Mouse (Mus musculus) forebrain, embryonic 14.5 days (tissue): ENCODE results near the gene Rbms2. TPM values are rescaled to one million over a fixed set of nuclear protein-coding genes. Genes with fewer than 3 reads are reported as not detected.

ENCODE experiments used
- ATAC-seq: fragments of 200-750 bp; cut with Nextera tagmentation; 2 replicates; pipeline ENCODE4 v1.8.0; 2017; ENCODE audit warnings: mild to moderate bottlenecking, moderate library complexity
- DNase-seq: peaks from one replicate; pipeline ENCODE4 v3.0.0-alpha.2; 2015; ENCODE audit warnings: low spot score
- H3K27ac ChIP-seq: fragments of 300-500 bp; sonication (generic); 2 replicates; pipeline ENCODE4 v1.5.1; 2014; ENCODE audit warnings: low read depth, mild to moderate bottlenecking, control low read depth, low read length, moderate library complexity
- H3K27me3 ChIP-seq: fragments of 300-500 bp; sonication (generic); replicated peaks from 2 replicates; pipeline ENCODE4 v1.6.1; 2014; ENCODE audit warnings: low read length, control low read depth, mixed read lengths; ENCODE audit not compliant: control insufficient read depth, insufficient read depth
- H3K36me3 ChIP-seq: fragments of 300-500 bp; sonication (generic); 2 replicates; pipeline ENCODE4 v1.6.1; 2014; ENCODE audit warnings: low read length, control low read depth; ENCODE audit not compliant: control insufficient read depth, insufficient read depth
- H3K4me1 ChIP-seq: fragments of 300-500 bp; sonication (generic); 2 replicates; pipeline ENCODE4 v1.6.1; 2014; ENCODE audit warnings: antibody characterized with exemption, low read length, control low read depth; ENCODE audit not compliant: control insufficient read depth, insufficient read depth
- H3K4me2 ChIP-seq: fragments of 300-500 bp; sonication (generic); 2 replicates; pipeline ENCODE4 v1.6.1; 2014; ENCODE audit warnings: mild to moderate bottlenecking, control low read depth, low read length
- H3K4me3 ChIP-seq: fragments of 300-500 bp; sonication (generic); 2 replicates; pipeline ENCODE4 v1.5.1; 2014; ENCODE audit warnings: low read depth, low read length, control low read depth
- H3K9ac ChIP-seq: fragments of 300-500 bp; sonication (generic); 2 replicates; pipeline ENCODE4 v1.6.1; 2014; ENCODE audit warnings: mild to moderate bottlenecking, low read length, control low read depth, moderate library complexity
- H3K9me3 ChIP-seq: fragments of 300-500 bp; sonication (generic); replicated peaks from 2 replicates; pipeline ENCODE4 v1.6.1; 2016; ENCODE audit warnings: low read length, control low read depth, mixed read lengths; ENCODE audit not compliant: control insufficient read depth
- WGBS: fragments of 180-500 bp; shearing (Covaris S2); extraction: QIAGEN DNeasy Blood & Tissue Kit; methylation state at CpG from one replicate; pipeline ENCODE4 v1.1.7; 2014; 5-methylcytosine and 5-hydroxymethylcytosine counted together
- polyA plus RNA-seq: library from polyadenylated mRNA; unstranded; fragments of >200 nt; fragmentation: Nextera tagmentation; extraction: Ambion mirVana; gene quantifications from 2 replicates; pipeline ENCODE4 v1.2.1, GENCODE M21; 2014

Rbms2 gene
- polyA plus RNA-seq, 1 experiment from 2014 or later, result 9.6 TPM

GRCm38 (mm10) chr10:128133650-128134332 is 46.3 kb downstream of the Rbms2 start:
- Histone ChIP-seq H3K4me1 (no peaks in the 10 kb centered on the region), H3K36me3 (peaks cover 24% of the 10 kb centered on the region; the same call in 1 of the 2 replicates), H3K4me3 (no peak overlapping the region), H3K9ac (no peak overlapping the region), H3K9me3 (no peaks in the 10 kb centered on the region), H3K27ac (peak overlapping the region; percentile 9; the same call in 1 of the 2 replicates), H3K4me2 (no peak overlapping the region), H3K27me3 (no peaks in the 10 kb centered on the region)
- ATAC-seq, result no peak
- WGBS, result 47% methylated on average over 13 of the region's 13 CpGs
- DNase-seq, result peak; percentile 5

- DNase-seq (no peak), ATAC-seq (no peak)
- Histone ChIP-seq H3K27me3 (no peaks in the 10 kb centered on the region), H3K36me3 (peaks cover 39% of the 10 kb centered on the region), H3K27ac (no peak overlapping the region), H3K9ac (no peak overlapping the region), H3K9me3 (no peaks in the 10 kb centered on the region), H3K4me3 (no peak overlapping the region), H3K4me1 (no peaks in the 10 kb centered on the region), H3K4me2 (no peak overlapping the region)
Measured at GRCm38 (mm10) chr10:128131812-128132211, 48.3 kb downstream of the Rbms2 start.

- Histone ChIP-seq H3K27ac (no peak overlapping the region), H3K4me2 (no peak overlapping the region)
- 85% methylated on average over 3 of the region's 3 CpGs for WGBS
Measured at GRCm38 (mm10) chr10:128131297-128131696, 48.8 kb downstream of the Rbms2 start.

DNA sequence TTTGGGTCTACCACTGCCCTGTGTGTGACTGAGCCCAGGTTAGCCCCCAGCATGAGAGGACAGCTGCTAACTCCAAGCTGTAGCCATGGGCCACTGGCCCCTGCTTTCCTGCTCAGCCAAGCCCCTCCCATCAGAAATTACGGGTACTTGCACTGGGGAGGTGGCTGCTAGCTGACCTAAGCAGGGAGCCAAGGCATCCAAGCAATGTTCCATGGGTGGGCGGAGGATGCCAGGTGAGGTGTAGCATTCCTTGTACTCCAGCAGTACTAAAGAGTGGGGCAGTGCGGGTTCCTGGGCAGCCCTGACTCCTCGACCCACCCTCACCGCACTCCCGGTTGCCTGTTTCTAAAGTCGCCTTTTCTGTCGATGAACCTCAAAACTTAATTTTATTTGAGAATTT is 52.0 kb downstream of the Rbms2 start:
- H3K9me3 ChIP-seq, result no peaks in the 10 kb centered on the region
- H3K36me3 ChIP-seq, result peaks cover 76% of the 10 kb centered on the region
- H3K9ac ChIP-seq, result no peak overlapping the region
- no peak overlapping the region for H3K4me2 ChIP-seq
- no peak overlapping the region for H3K4me3 ChIP-seq
- DNase-seq (no peak), ATAC-seq (no peak)
- H3K27ac ChIP-seq, result no peak overlapping the region
- H3K27me3 ChIP-seq, result no peaks in the 10 kb centered on the region
- H3K4me1 ChIP-seq, result no peaks in the 10 kb centered on the region
- WGBS, result 88% methylated on average over 8 of the region's 8 CpGs

More at GRCm38 (mm10) chr10:128131297-128131696, 48.8 kb downstream of the Rbms2 start:
- Histone ChIP-seq H3K27me3 (no peaks in the 10 kb centered on the region), H3K9me3 (no peaks in the 10 kb centered on the region), H3K4me3 (no peak overlapping the region), H3K36me3 (peaks cover 44% of the 10 kb centered on the region), H3K4me1 (no peaks in the 10 kb centered on the region), H3K9ac (no peak overlapping the region)
- ATAC-seq (no peak), DNase-seq (no peak)

DNA sequence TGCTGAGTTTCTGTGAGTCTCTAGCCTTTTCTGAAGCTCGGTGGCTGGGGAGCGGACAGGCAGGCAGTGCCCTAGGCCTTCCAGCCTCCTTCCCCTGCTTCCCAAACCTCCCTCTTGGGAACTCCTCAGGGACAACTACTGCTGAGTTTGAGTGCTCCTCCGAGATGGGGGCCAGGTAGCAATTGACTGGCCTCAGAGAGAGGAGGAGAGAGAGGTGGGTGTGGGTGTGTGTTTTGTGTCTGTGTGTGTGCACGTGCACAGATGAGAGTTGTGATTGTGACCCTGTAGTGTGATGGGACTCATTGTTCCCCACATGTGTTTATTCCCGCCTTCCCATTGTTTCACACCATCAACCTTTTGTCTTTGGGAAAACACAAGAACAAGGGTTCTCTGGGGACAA is 52.6 kb downstream of the Rbms2 start:
- no peak overlapping the region for H3K4me2 ChIP-seq
- peaks cover 80% of the 10 kb centered on the region for H3K36me3 ChIP-seq
- no peaks in the 10 kb centered on the region for H3K27me3 ChIP-seq
- H3K4me3 ChIP-seq, result no peak overlapping the region
- WGBS, result 70% methylated on average over 5 of the region's 5 CpGs
- no peak overlapping the region for H3K27ac ChIP-seq
- ATAC-seq, result no peak
- H3K4me1 ChIP-seq, result no peaks in the 10 kb centered on the region
- no peaks in the 10 kb centered on the region for H3K9me3 ChIP-seq
- no peak overlapping the region for H3K9ac ChIP-seq
- DNase-seq, result no peak

- H3K9me3 ChIP-seq, result no peaks in the 10 kb centered on the region
- H3K27me3 ChIP-seq, result no peaks in the 10 kb centered on the region
- no peak overlapping the region for H3K9ac ChIP-seq
- no peak overlapping the region for H3K4me2 ChIP-seq
- DNase-seq, result no peak
- 94% methylated on average over 14 of the region's 14 CpGs for WGBS
- H3K4me1 ChIP-seq, result no peaks in the 10 kb centered on the region
- H3K27ac ChIP-seq, result no peak overlapping the region
- peaks cover 91% of the 10 kb centered on the region for H3K36me3 ChIP-seq
- no peak overlapping the region for H3K4me3 ChIP-seq
- ATAC-seq, result no peak
Measured at GRCm38 (mm10) chr10:128125951-128126350, 54.1 kb downstream of the Rbms2 start.

GRCm38 (mm10) chr10:128124831-128125230 is 55.3 kb downstream of the Rbms2 start:
- ATAC-seq (no peak), DNase-seq (no peak)
- Histone ChIP-seq H3K27ac (no peak overlapping the region), H3K4me1 (no peaks in the 10 kb centered on the region), H3K4me2 (no peak overlapping the region), H3K9me3 (no peaks in the 10 kb centered on the region), H3K4me3 (no peak overlapping the region), H3K27me3 (no peaks in the 10 kb centered on the region), H3K9ac (no peak overlapping the region), H3K36me3 (peaks cover 92% of the 10 kb centered on the region)
- WGBS, result 96% methylated on average over 9 of the region's 9 CpGs

DNA sequence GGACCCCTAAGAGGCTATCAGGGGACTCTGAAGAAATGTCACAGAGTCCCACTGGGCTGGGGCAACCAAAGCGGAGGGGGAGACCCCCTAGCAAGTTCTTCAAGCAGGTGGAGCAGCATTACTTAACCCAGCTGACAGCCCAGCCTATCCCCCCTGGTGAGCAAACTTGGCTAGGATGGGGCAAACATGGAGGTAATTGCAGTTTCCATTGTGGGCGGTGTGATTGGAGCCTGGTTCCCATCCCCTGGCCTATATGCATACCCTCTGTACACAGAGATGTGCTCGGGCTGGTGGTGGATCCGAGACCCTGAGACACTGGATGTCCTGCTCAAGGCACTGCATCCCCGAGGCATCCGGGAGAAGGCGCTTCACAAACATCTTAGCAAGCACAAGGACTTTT is 56.3 kb downstream of the Rbms2 start:
- DNase-seq (no peak), ATAC-seq (no peak)
- peaks cover 95% of the 10 kb centered on the region for H3K36me3 ChIP-seq
- H3K9ac ChIP-seq, result no peak overlapping the region
- H3K9me3 ChIP-seq, result no peaks in the 10 kb centered on the region
- no peak overlapping the region for H3K4me3 ChIP-seq
- no peaks in the 10 kb centered on the region for H3K4me1 ChIP-seq
- H3K27ac ChIP-seq, result no peak overlapping the region
- 97% methylated on average over 7 of the region's 7 CpGs for WGBS
- no peak overlapping the region for H3K4me2 ChIP-seq
- no peaks in the 10 kb centered on the region for H3K27me3 ChIP-seq

DNA sequence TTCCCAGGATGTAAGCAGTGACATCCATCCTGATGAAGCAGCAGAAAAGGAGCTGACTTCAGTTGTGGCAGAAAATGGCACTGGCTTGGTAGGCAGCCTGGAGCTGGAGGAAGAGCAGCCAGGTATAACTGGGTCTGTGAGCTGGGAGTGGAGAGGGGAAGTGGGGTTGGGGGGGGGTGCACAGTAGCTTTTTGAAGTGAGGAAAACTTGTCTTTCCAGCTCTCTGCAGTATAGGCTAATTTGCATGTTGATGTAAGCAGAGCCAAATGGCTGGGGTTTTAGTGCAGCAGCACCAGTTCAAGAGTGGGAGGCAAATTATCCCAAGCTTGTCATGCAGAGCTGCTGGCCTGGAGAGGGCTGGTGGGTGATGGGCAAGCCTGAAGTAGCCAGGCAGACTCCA is 68.9 kb downstream of the Rbms2 start:
- H3K36me3 ChIP-seq, result peaks cover 60% of the 10 kb centered on the region
- no peak for DNase-seq
- no peak for ATAC-seq

More for the DNA sequence above, 68.9 kb downstream of the Rbms2 start:
- Histone ChIP-seq H3K27ac (no peak overlapping the region), H3K27me3 (no peaks in the 10 kb centered on the region), H3K4me2 (no peak overlapping the region), H3K4me1 (no peaks in the 10 kb centered on the region), H3K9ac (no peak overlapping the region), H3K4me3 (no peak overlapping the region), H3K9me3 (no peaks in the 10 kb centered on the region)
